ENCODE assay signal across 12 mouse cellular contexts in genomic region chr13:14306617-14307016, GRCm38 (mm10).
DNase-seq lines count a peak whose midpoint lies in the region; TF ChIP-seq lines count a peak whose summit lies in the region.
"Had no signal": no experiment of that assay in that cellular context is flagged by ENCODE, and none has a peak within 500 bp of the region (broad histone marks: within the 10 kb centered on the region; RNA-seq: fewer than 3 reads in every experiment).

No protein-coding gene starts in this region.

- DNase-seq in cerebellum, postnatal 10 days, result peak; percentile 12 to 13
- no peak for DNase-seq in cerebellum, adult 9-10 months
- DNase-seq in layer of hippocampus, adult 2 months (ENCODE audit: low spot score in 2 of 2), result no peak
- DNase-seq in layer of hippocampus, adult 9-11 months, result no peak
- peak; percentile 15 for DNase-seq in thymus, postnatal 4 days
- DNase-seq in thymus, adult 2 months, result no peak
- no peak for DNase-seq in right cerebral cortex, adult 2 months (ENCODE audit: low spot score in 2 of 2)
- DNase-seq in ovary, postnatal 10 days (ENCODE audit: low spot score), result no peak

- TF ChIP-seq POLR2A in thymus, adult 2 months (IDR thresholded peaks at IDR 0.05; ENCODE audit: control insufficient read depth, extremely low read depth, insufficient read depth, low read length, poor library complexity), result no peak

- no peak overlapping the region for H3K27ac ChIP-seq in layer of hippocampus, adult 2 months
- H3K27ac ChIP-seq in thymus, adult 2 months (ENCODE audit: control insufficient read depth, insufficient read depth, low read length), result no peak overlapping the region
- H3K27ac ChIP-seq: embryonic facial prominence, embryonic 12.5 days; hindbrain, embryonic 12.5 days; limb, embryonic 12.5 days had no signal

- no peaks in the 10 kb centered on the region for H3K36me3 ChIP-seq in thymus, adult 2 months (ENCODE audit: control insufficient read depth, insufficient read depth, low read length)
- H3K36me3 ChIP-seq: embryonic facial prominence, embryonic 12.5 days; limb, embryonic 12.5 days had no signal

- no peaks in the 10 kb centered on the region for H3K4me1 ChIP-seq in thymus, adult 2 months (replicated peaks; ENCODE audit: control insufficient read depth, insufficient read depth, low read length)
- H3K4me1 ChIP-seq: embryonic facial prominence, embryonic 12.5 days; hindbrain, embryonic 12.5 days; limb, embryonic 12.5 days; megakaryocyte, embryonic 14.5 days had no signal

- TF ChIP-seq CTCF in layer of hippocampus, adult 2 months (conservative IDR thresholded peaks at IDR 0.05), result peak; percentile 60
- no peak for TF ChIP-seq CTCF in thymus, adult 2 months (IDR thresholded peaks at IDR 0.05; ENCODE audit: borderline replicate concordance, control insufficient read depth, extremely low read depth, insufficient read depth, low read length, poor library complexity)

- no peak overlapping the region for H3K4me3 ChIP-seq in layer of hippocampus, adult 2 months
- H3K4me3 ChIP-seq in thymus, adult 2 months (ENCODE audit: control insufficient read depth, insufficient read depth, low read length), result no peak overlapping the region
- H3K4me3 ChIP-seq: embryonic facial prominence, embryonic 12.5 days; hindbrain, embryonic 12.5 days; limb, embryonic 12.5 days; megakaryocyte, embryonic 14.5 days had no signal

- 32% methylated on average over 8 of the region's 8 CpGs for WGBS in thymus, adult 2 months

- H3K27me3 ChIP-seq in thymus, adult 2 months (ENCODE audit: control insufficient read depth, insufficient read depth, low read length), result no peaks in the 10 kb centered on the region
- H3K27me3 ChIP-seq: embryonic facial prominence, embryonic 12.5 days; hindbrain, embryonic 12.5 days; limb, embryonic 12.5 days; megakaryocyte, embryonic 14.5 days had no signal

Comparison
In these comparisons a context has a peak if more than half of its experiments do, and no peak if none do; other contexts are left out.
1. DNase-seq: peak in cerebellum, postnatal 10 days (2 of 2) and thymus, postnatal 4 days (single experiment); none in cerebellum, adult 9-10 months (single experiment), layer of hippocampus, adult 2 months (0 of 2), layer of hippocampus, adult 9-11 months (single experiment), thymus, adult 2 months (single experiment), right cerebral cortex, adult 2 months (0 of 2) and ovary, postnatal 10 days (single experiment).